Mouse (Mus musculus) lung, embryonic 16.5 days (tissue): ENCODE results near the gene Cfd. TPM values are rescaled to one million over a fixed set of nuclear protein-coding genes. Genes with fewer than 3 reads are reported as not detected.
A peak's percentile ranks its signal among the peaks of the same experiment; 100 is the strongest.

Experiments
- ATAC-seq: fragments of 200-750 bp; cut with Nextera tagmentation; 2 replicates; pipeline ENCODE4 v1.8.0; 2017; ENCODE audit warnings: low read depth, mild to moderate bottlenecking, moderate library complexity
- H3K27ac ChIP-seq: fragments of 300-500 bp; sonication (generic); 2 replicates; pipeline ENCODE4 v1.5.1; 2014; ENCODE audit warnings: mild to moderate bottlenecking, control low read depth, low read length
- H3K27me3 ChIP-seq: fragments of 300-500 bp; sonication (generic); 2 replicates; pipeline ENCODE4 v1.6.1; 2014; ENCODE audit warnings: low read depth, low read length, mixed read lengths; ENCODE audit not compliant: control insufficient read depth, insufficient read depth
- H3K36me3 ChIP-seq: fragments of 300-500 bp; sonication (generic); 2 replicates; pipeline ENCODE4 v1.6.1; 2014; ENCODE audit warnings: low read length; ENCODE audit not compliant: control insufficient read depth, insufficient read depth
- H3K4me1 ChIP-seq: fragments of 300-500 bp; sonication (generic); replicated peaks from 2 replicates; pipeline ENCODE4 v1.6.1; 2014; ENCODE audit warnings: low read length, mixed read lengths; ENCODE audit not compliant: control insufficient read depth, insufficient read depth
- H3K4me2 ChIP-seq: fragments of 300-500 bp; sonication (generic); 2 replicates; pipeline ENCODE4 v1.6.1; 2014; ENCODE audit warnings: low read depth, low read length, control low read depth
- H3K4me3 ChIP-seq: fragments of 300-500 bp; sonication (generic); 2 replicates; pipeline ENCODE4 v1.5.1; 2014; ENCODE audit warnings: mild to moderate bottlenecking, low read length, control low read depth
- H3K9ac ChIP-seq: fragments of 300-500 bp; sonication (generic); 2 replicates; pipeline ENCODE4 v1.6.1; 2014; ENCODE audit warnings: low read length, control low read depth
- H3K9me3 ChIP-seq: fragments of 300-500 bp; sonication (generic); 2 replicates; pipeline ENCODE4 v1.6.1; 2016; ENCODE audit warnings: low read length; ENCODE audit not compliant: control insufficient read depth
- WGBS: fragments of 180-500 bp; shearing (Covaris S2); extraction: QIAGEN DNeasy Blood & Tissue Kit; methylation state at CpG from one replicate; pipeline ENCODE4 v1.1.7; 2014; 5-methylcytosine and 5-hydroxymethylcytosine counted together
- polyA plus RNA-seq: library from polyadenylated mRNA; unstranded; fragments of >200 nt; fragmentation: Nextera tagmentation; extraction: Ambion mirVana; gene quantifications from 2 replicates; pipeline ENCODE4 v1.2.1, GENCODE M21; 2015

Gene Cfd
- polyA plus RNA-seq, 1 experiment from 2014 or later = not detected

GRCm38 (mm10) chr10:79910556-79910955 is 19.9 kb downstream of the Cfd start, which contains the start of gene Gm26602:
TSS of gene Gm26602 (plus strand) at chr10:79910856.
- peaks cover 17% of the 10 kb centered on the region for H3K4me1 ChIP-seq
- 0 out of 2 replicates have a peak within 1 kb of the TSS, but pooled peaks have one; percentile 24 for H3K9ac ChIP-seq
- H3K9me3 ChIP-seq = no peaks in the 10 kb centered on the region
- H3K4me3 ChIP-seq = no peak within 1 kb of the TSS
- no peak for ATAC-seq
- H3K27ac ChIP-seq = no peak within 1 kb of the TSS
- no peaks in the 10 kb centered on the region for H3K27me3 ChIP-seq
- 89% methylated on average over 4 of the region's 4 CpGs for WGBS
- H3K36me3 ChIP-seq = peaks cover 27% of the 10 kb centered on the region
- no peak within 1 kb of the TSS for H3K4me2 ChIP-seq

GRCm38 (mm10) chr10:79912412-79912811 is 21.8 kb downstream of the Cfd start:
- no peak overlapping the region for H3K4me3 ChIP-seq
- H3K4me1 ChIP-seq = peaks cover 26% of the 10 kb centered on the region
- H3K4me2 ChIP-seq = no peak overlapping the region
- 66% methylated on average over 20 of the region's 20 CpGs for WGBS
- H3K9ac ChIP-seq = no peak overlapping the region
- peaks cover 17% of the 10 kb centered on the region for H3K36me3 ChIP-seq
- H3K27ac ChIP-seq = no peak overlapping the region
- no peak for ATAC-seq
- H3K9me3 ChIP-seq = no peaks in the 10 kb centered on the region
- no peaks in the 10 kb centered on the region for H3K27me3 ChIP-seq

DNA sequence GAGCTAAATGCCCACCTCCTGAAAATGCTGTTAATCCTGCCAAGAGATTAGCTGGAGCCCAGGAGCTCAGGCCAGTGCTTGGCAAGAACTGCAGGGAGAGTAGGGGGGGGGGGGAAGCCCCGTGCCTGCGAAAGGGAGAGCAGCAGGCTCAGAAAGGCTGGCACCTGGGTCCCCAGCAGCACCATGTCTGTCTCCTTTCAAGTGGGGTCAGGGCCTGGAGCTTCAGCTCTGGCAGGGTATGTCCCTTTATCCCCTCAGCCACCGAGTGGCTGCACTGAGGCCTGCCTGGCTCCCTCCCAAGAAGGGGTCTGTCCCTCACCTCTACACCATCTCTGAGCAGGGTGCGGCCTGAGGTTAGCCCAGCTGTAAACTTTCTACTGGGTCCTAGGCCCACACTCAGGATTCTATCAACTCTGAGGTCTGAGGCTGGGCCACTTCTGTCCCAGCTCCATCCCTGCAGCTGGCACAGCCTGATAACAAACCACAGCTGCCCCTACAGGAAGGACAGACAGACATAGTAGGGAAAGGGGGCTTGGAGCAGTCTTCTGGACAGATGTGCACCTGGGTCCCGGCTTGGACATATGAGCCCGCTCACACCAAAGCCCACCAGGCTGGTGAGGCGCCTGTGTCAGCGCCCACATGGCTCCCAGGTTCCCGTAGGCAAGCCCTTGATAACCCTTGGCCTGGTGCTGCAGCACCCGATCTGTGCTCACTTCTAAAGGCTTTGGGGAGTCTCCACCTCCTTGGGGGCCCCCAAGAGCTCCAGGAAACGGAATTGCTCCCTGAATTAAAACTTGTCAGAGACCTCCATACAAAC is 23.7 kb downstream of the Cfd start:
- 70% methylated on average over 11 of the region's 11 CpGs for WGBS
- Histone ChIP-seq H3K4me2 (no peak overlapping the region), H3K27ac (peak overlapping the region; percentile 17; the same call in 1 of the 2 replicates), H3K27me3 (peaks cover 19% of the 10 kb centered on the region), H3K36me3 (peaks cover 17% of the 10 kb centered on the region), H3K4me1 (peaks cover 27% of the 10 kb centered on the region), H3K4me3 (no peak overlapping the region), H3K9ac (peak overlapping the region; percentile 32), H3K9me3 (no peaks in the 10 kb centered on the region)
- no peak for ATAC-seq

GRCm38 (mm10) chr10:79914948-79915596 is 24.4 kb downstream of the Cfd start:
- Histone ChIP-seq H3K9me3 (no peaks in the 10 kb centered on the region), H3K27ac (no peak overlapping the region), H3K27me3 (peaks cover 26% of the 10 kb centered on the region), H3K4me1 (peaks cover 25% of the 10 kb centered on the region), H3K9ac (peak overlapping the region; percentile 32), H3K4me3 (no peak overlapping the region), H3K4me2 (0 out of 2 replicates have a peak overlapping the region, but pooled peaks have one; percentile 81), H3K36me3 (peaks cover 17% of the 10 kb centered on the region)
- 54% methylated on average over 6 of the region's 7 CpGs for WGBS
- ATAC-seq = no peak

DNA sequence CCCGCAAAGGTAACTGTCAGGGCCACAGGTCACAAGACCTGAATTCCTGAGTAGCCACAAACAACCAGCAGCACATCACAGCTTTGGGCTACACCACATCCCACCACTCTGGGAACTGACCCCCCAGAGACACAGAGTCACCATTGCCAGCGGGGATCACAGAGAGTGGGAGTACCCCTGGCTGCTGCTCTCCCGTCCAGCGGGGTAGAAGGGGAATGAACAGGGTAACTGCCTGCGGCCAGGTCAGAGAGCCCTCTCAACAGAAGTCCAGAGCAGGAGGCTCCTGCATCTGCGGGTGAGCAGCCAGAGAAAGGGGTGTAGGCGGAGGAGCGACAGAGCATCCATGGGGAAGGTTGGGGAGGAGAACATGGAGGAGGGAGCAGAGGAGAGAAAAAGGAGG is 25.4 kb downstream of the Cfd start:
- Histone ChIP-seq H3K27ac (0 out of 2 replicates have a peak overlapping the region, but pooled peaks have one; percentile 80), H3K4me1 (peaks cover 30% of the 10 kb centered on the region), H3K9me3 (no peaks in the 10 kb centered on the region), H3K9ac (peak overlapping the region; percentile 98), H3K4me3 (peak overlapping the region; percentile 83), H3K36me3 (peaks cover 9% of the 10 kb centered on the region), H3K4me2 (peak overlapping the region; percentile 81), H3K27me3 (peaks cover 36% of the 10 kb centered on the region)
- 0 out of 2 replicates have a peak, but pooled peaks have one; percentile 5 for ATAC-seq
- WGBS = 4% methylated on average over 8 of the region's 8 CpGs

- H3K27me3 ChIP-seq = peaks cover 45% of the 10 kb centered on the region
- peak within 1 kb of the TSS; percentile 80 for H3K27ac ChIP-seq
- peak within 1 kb of the TSS; percentile 81 for H3K4me2 ChIP-seq
- 2% methylated on average over 42 of the region's 42 CpGs for WGBS
- H3K36me3 ChIP-seq = peaks cover 4% of the 10 kb centered on the region
- H3K9me3 ChIP-seq = no peaks in the 10 kb centered on the region
- ATAC-seq = peak; percentile 89
- peak within 1 kb of the TSS; percentile 83 for H3K4me3 ChIP-seq
- peaks cover 35% of the 10 kb centered on the region for H3K4me1 ChIP-seq
- H3K9ac ChIP-seq = peak within 1 kb of the TSS; percentile 98
These were observed 26.3 kb downstream of the Cfd start, which contains the start of gene Kiss1r for GRCm38 (mm10) chr10:79916808-79917531. TSS of gene Kiss1r (plus strand) at chr10:79916971.

DNA sequence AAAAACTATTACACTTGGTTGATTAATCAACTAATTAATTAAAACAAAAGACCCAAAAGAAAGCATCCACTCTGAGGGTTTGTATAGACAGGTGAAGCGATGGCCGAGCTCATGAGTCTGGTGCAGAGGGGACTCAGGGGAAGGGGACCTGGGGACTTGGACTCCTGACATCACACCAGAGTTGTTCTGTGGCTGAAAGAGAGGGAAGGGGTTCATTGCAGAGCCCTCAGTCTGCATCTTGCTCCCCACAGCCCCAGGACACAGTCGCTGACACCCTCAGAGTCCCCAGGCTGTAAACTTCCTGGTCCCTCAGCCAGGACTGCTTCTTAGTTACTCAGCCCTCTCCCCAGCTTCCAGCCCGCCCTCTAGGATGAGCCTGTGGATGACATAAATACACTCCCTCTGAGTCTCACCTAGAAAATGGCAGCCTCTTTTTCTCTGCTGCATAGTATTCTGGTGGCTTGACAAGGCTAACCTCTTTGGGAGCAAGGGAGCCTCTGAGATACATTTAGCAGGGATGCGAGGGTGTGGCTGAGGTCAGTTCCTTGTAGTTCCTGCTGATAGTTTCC is 27.0 kb downstream of the Cfd start:
- no peaks in the 10 kb centered on the region for H3K36me3 ChIP-seq
- peak overlapping the region; percentile 83 for H3K4me3 ChIP-seq
- H3K4me2 ChIP-seq = peak overlapping the region; percentile 81
- no peaks in the 10 kb centered on the region for H3K9me3 ChIP-seq
- no peak overlapping the region for H3K27ac ChIP-seq
- H3K4me1 ChIP-seq = peaks cover 35% of the 10 kb centered on the region
- no peak for ATAC-seq
- peaks cover 52% of the 10 kb centered on the region for H3K27me3 ChIP-seq
- H3K9ac ChIP-seq = peak overlapping the region; percentile 98
- WGBS = 70% methylated on average over 5 of the region's 5 CpGs

DNA sequence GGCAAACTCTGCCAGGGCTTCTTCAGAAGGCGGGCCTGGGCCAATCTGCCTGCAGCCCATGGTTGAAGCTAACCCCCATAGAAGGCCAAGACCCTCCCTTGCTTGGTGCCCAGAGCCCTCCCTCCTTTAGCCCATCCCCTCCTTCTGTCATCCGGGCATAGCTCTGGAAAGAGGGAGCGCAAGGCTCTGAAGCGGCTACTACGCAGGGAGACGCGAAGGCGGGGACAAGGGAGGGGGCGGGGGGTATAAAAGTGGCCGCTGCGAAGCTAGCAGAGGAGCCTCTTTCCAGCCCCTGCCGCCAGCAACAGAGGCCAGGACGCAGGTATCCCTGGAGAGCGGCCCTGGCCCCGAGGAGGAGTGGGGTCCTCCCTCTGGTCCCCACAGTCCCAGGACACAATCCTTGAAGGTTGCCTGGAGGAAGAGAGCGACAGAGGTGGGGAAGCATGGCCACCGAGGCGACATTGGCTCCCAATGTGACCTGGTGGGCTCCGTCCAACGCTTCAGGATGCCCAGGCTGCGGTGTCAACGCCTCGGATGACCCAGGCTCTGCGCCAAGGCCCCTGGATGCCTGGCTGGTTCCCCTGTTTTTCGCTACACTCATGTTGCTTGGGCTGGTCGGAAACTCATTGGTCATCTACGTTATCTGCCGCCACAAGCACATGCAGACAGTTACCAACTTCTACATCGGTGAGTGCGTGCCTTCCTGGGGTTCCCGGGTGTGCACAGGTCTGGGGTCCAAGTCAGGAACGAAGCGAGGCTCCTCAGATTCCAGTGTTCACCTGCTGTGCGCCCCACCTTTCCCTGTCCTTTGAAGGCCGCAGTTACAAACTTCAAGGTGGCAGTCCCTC is 27.8 kb downstream of the Cfd start:
- no peaks in the 10 kb centered on the region for H3K36me3 ChIP-seq
- peak; percentile 8; the same call in 1 of the 2 replicates for ATAC-seq
- no peak overlapping the region for H3K27ac ChIP-seq
- H3K4me1 ChIP-seq = peaks cover 35% of the 10 kb centered on the region
- peak overlapping the region; percentile 25 for H3K4me3 ChIP-seq
- no peaks in the 10 kb centered on the region for H3K9me3 ChIP-seq
- H3K9ac ChIP-seq = peak overlapping the region; percentile 54
- H3K27me3 ChIP-seq = peaks cover 58% of the 10 kb centered on the region
- H3K4me2 ChIP-seq = peak overlapping the region; percentile 46
- WGBS = 8% methylated on average over 35 of the region's 35 CpGs
